Mouse (Mus musculus): ENCODE measurements at regions not wholly inside any gene's neighbourhood (a gene's known extent, or its start where the extent isn't known, plus 50 kb on each side); places are given as distances from the start of the nearest gene placed in this dataset.

- DNase-seq (ENCODE audit: low spot score): no peak
Observed at GRCm38 (mm10) chr14:106190721-106191120, 84.7 kb downstream of the Trim52 start.

- no peak for DNase-seq (ENCODE audit: low spot score)
Observed at GRCm38 (mm10) chr14:106193583-106193982, 87.6 kb downstream of the Trim52 start.

GRCm38 (mm10) chr14:106194104-106194503 lies 88.1 kb downstream of the Trim52 start:
- no peak for DNase-seq (ENCODE audit: low spot score)

GRCm38 (mm10) chr14:106197826-106198225 lies 91.8 kb downstream of the Trim52 start:
- no peak for DNase-seq (ENCODE audit: low spot score)

- no peak for DNase-seq (ENCODE audit: low spot score)
Observed at GRCm38 (mm10) chr14:106199109-106199508, 93.1 kb downstream of the Trim52 start.

- DNase-seq (ENCODE audit: low spot score): no peak
Observed at GRCm38 (mm10) chr14:106199536-106200319, 93.7 kb downstream of the Trim52 start.

GRCm38 (mm10) chr14:106211062-106211461 lies 105.1 kb downstream of the Trim52 start:
- no peak for DNase-seq (ENCODE audit: low spot score)

- no peak for DNase-seq (ENCODE audit: low spot score)
Observed at GRCm38 (mm10) chr14:106217681-106218080, 111.7 kb downstream of the Trim52 start.

GRCm38 (mm10) chr14:106219293-106219797 lies 113.3 kb downstream of the Trim52 start:
- DNase-seq (ENCODE audit: low spot score): no peak

GRCm38 (mm10) chr14:106225401-106225800 lies 119.4 kb downstream of the Trim52 start:
- no peak for DNase-seq (ENCODE audit: low spot score)

- DNase-seq (ENCODE audit: low spot score): no peak
Observed at GRCm38 (mm10) chr14:106241721-106242405, 135.9 kb downstream of the Trim52 start.

- no peak for DNase-seq (ENCODE audit: low spot score)
Observed at GRCm38 (mm10) chr14:106259396-106260108, 153.6 kb downstream of the Trim52 start.

- no peak for DNase-seq (ENCODE audit: low spot score)
Observed at GRCm38 (mm10) chr14:106265290-106265689, 159.3 kb downstream of the Trim52 start.

GRCm38 (mm10) chr14:106267679-106268561 lies 161.9 kb downstream of the Trim52 start:
- no peak for DNase-seq (ENCODE audit: low spot score)

GRCm38 (mm10) chr14:106269680-106270079 lies 163.7 kb downstream of the Trim52 start:
- no peak for DNase-seq (ENCODE audit: low spot score)

- no peak for DNase-seq (ENCODE audit: low spot score)
Observed at GRCm38 (mm10) chr14:106313558-106313957, 207.6 kb downstream of the Trim52 start.

- no peak for DNase-seq (ENCODE audit: low spot score)
Observed at GRCm38 (mm10) chr14:106314079-106314551, 208.1 kb downstream of the Trim52 start.

GRCm38 (mm10) chr14:106318767-106319166 lies 212.8 kb downstream of the Trim52 start:
- DNase-seq (ENCODE audit: low spot score): no peak

- DNase-seq (ENCODE audit: low spot score): no peak
Observed at GRCm38 (mm10) chr14:106327653-106328283, 221.8 kb downstream of the Trim52 start.

- DNase-seq (ENCODE audit: low spot score): no peak
Observed at GRCm38 (mm10) chr14:106364767-106365623, 259.0 kb downstream of the Trim52 start.

All from layer of hippocampus, adult 11-12 months (tissue).